Mouse (Mus musculus) cerebellum, adult 11 months (tissue): ENCODE data around the gene Tenm4.

Source experiments
- DNase-seq: peaks from one replicate; pipeline ENCODE4 v3.0.0; 2022

Tenm4 gene

GRCm38 (mm10) chr7:96790326-96790725 lies 619.3 kb downstream of the Tenm4 start:
- no peak for DNase-seq

GRCm38 (mm10) chr7:96792456-96793229 lies 621.6 kb downstream of the Tenm4 start:
- DNase-seq = no peak

GRCm38 (mm10) chr7:96796033-96796741 lies 625.1 kb downstream of the Tenm4 start:
- peak; percentile 22 for DNase-seq

GRCm38 (mm10) chr7:96796788-96797485 lies 625.9 kb downstream of the Tenm4 start:
- DNase-seq = no peak

- no peak for DNase-seq
Observed at GRCm38 (mm10) chr7:96797716-96798332, 626.8 kb downstream of the Tenm4 start.

- DNase-seq = no peak
Observed at GRCm38 (mm10) chr7:96799816-96800215, 628.8 kb downstream of the Tenm4 start.

GRCm38 (mm10) chr7:96801368-96801767 lies 630.3 kb downstream of the Tenm4 start:
- DNase-seq = no peak

GRCm38 (mm10) chr7:96802216-96802615 lies 631.2 kb downstream of the Tenm4 start:
- DNase-seq = no peak

GRCm38 (mm10) chr7:96806561-96806960 lies 635.5 kb downstream of the Tenm4 start:
- DNase-seq = no peak

- no peak for DNase-seq
Observed at GRCm38 (mm10) chr7:96807281-96808058, 636.4 kb downstream of the Tenm4 start.

- no peak for DNase-seq
Observed at GRCm38 (mm10) chr7:96808059-96808646, 637.1 kb downstream of the Tenm4 start.

- no peak for DNase-seq
Observed at GRCm38 (mm10) chr7:96811691-96812090, 640.6 kb downstream of the Tenm4 start.

GRCm38 (mm10) chr7:96813036-96813435 lies 642.0 kb downstream of the Tenm4 start:
- no peak for DNase-seq

- no peak for DNase-seq
Observed at GRCm38 (mm10) chr7:96813497-96814400, 642.7 kb downstream of the Tenm4 start.

GRCm38 (mm10) chr7:96814581-96814980 lies 643.5 kb downstream of the Tenm4 start:
- DNase-seq = no peak

- DNase-seq = no peak
Observed at GRCm38 (mm10) chr7:96817030-96817674, 646.1 kb downstream of the Tenm4 start.

- DNase-seq = no peak
Observed at GRCm38 (mm10) chr7:96818236-96818916, 647.3 kb downstream of the Tenm4 start.

GRCm38 (mm10) chr7:96819538-96819937 lies 648.5 kb downstream of the Tenm4 start:
- DNase-seq = no peak

GRCm38 (mm10) chr7:96820343-96820742 lies 649.3 kb downstream of the Tenm4 start:
- DNase-seq = no peak

GRCm38 (mm10) chr7:96826101-96826500 lies 655.1 kb downstream of the Tenm4 start:
- DNase-seq = no peak
